Mouse (Mus musculus): ENCODE measurements at regions not wholly inside any gene's neighbourhood (a gene's known extent, or its start where the extent isn't known, plus 50 kb on each side); places are given as distances from the start of the nearest gene placed in this dataset.

GRCm38 (mm10) chr16:84603465-84604205 lies 88.7 kb downstream of the A730009L09Rik start:
- no peak for DNase-seq (ENCODE audit: low read depth in 1 of 2, low spot score in 2 of 2)
- Histone ChIP-seq H3K4me1 (ENCODE audit: control insufficient read depth, insufficient read depth, insufficient read length) (peaks cover 2% of the 10 kb centered on the region), H3K4me3 (ENCODE audit: extremely low read depth, insufficient read depth, insufficient read length) (no peak overlapping the region), H3K36me3 (ENCODE audit: control insufficient read depth, insufficient read depth, low read length) (no peaks in the 10 kb centered on the region), H3K27ac (ENCODE audit: insufficient read depth, low read length) (no peak overlapping the region), H3K27me3 (ENCODE audit: control insufficient read depth, insufficient read depth, low read length) (no peaks in the 10 kb centered on the region)
- WGBS, result 81% methylated on average over 1 of the region's 1 CpGs
- TF ChIP-seq POLR2A (IDR thresholded peaks at IDR 0.05; ENCODE audit: low read depth, low read length), result no peak

DNA sequence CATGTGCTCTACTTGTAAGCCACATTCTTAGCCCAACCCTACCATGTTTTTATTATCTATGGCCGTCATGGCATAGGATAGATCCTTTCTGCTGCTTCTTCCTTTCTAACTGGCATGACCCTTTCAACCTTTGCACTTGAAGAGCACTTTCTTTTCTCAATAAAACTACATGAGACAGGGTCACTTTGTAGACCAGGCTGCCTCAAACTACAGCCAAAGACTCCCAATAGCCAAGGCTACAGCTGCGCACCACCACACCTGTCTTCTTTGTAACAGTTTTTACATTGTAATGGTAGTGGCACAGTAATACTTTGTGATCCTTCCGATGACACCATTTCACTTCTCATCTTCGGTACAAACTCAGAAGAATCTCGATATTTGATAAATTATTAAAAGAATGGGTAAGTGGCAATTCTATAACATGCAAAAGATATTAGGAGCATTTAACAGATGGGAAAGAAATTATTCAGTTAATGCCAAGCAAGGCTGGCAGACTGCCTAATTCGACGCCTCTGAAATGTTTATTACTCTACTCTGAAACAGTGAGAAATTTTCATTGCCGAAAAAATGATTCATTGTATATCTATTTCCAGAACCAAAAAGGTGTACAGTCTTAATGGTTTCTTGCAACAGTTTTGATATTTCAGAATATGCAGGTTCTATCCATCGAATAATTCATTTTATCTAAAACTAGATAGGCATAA lies 89.5 kb downstream of the A730009L09Rik start:
- WGBS, result 91% methylated on average over 9 of the region's 9 CpGs
- Histone ChIP-seq H3K4me3 (ENCODE audit: extremely low read depth, insufficient read depth, insufficient read length) (no peak overlapping the region), H3K27me3 (ENCODE audit: control insufficient read depth, insufficient read depth, low read length) (no peaks in the 10 kb centered on the region), H3K4me1 (ENCODE audit: control insufficient read depth, insufficient read depth, insufficient read length) (peaks cover 2% of the 10 kb centered on the region), H3K36me3 (ENCODE audit: control insufficient read depth, insufficient read depth, low read length) (no peaks in the 10 kb centered on the region), H3K27ac (ENCODE audit: insufficient read depth, low read length) (no peak overlapping the region)
- no peak for TF ChIP-seq CTCF (IDR thresholded peaks at IDR 0.05; ENCODE audit: extremely low read depth, insufficient read depth, insufficient read length, insufficient replicate concordance)
- DNase-seq (ENCODE audit: low read depth in 1 of 2, low spot score in 2 of 2), result no peak

DNA sequence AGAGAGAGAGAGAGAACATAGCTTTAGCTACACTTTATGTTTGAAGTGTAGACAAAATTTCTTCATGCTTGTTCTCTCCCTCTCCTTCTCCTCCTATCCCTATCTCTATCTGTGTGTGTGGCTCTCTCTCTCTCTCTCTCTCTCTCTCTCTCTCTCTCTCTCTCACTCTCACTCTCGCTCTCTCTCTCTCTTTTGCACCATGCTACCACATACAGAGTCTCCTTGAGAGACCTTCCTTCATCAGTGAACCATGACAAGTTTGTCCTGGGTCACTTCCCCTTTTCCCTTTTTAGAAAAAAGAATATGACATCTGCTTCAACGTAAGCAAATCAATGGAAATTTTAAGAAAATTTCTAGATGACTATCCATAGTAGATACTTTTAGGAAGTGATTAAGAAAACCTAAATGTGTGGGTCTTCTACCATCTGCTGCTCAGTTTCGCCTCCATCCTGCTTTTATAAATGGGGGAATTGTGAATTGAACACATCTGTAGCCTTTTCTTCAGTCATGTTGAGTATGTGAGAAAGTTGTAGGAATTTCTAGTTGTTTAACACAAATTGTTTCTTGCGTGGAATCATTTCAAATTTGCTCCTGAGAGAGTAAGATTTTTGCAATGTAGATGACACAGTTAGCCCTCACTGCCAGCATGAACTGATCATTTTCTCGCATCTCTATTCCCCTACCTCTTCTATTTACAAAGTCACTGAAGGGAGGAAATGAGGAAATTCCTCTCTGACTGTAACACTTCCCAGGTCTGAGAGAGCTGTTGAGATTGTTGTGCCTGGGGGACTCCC lies 91.3 kb downstream of the A730009L09Rik start:
- H3K4me3 ChIP-seq (ENCODE audit: extremely low read depth, insufficient read depth, insufficient read length), result no peak overlapping the region
- no peak for TF ChIP-seq CTCF (IDR thresholded peaks at IDR 0.05; ENCODE audit: extremely low read depth, insufficient read depth, insufficient read length, insufficient replicate concordance)
- TF ChIP-seq POLR2A (IDR thresholded peaks at IDR 0.05; ENCODE audit: low read depth, low read length), result no peak
- no peaks in the 10 kb centered on the region for H3K36me3 ChIP-seq (ENCODE audit: control insufficient read depth, insufficient read depth, low read length)
- H3K4me1 ChIP-seq (ENCODE audit: control insufficient read depth, insufficient read depth, insufficient read length), result peaks cover 2% of the 10 kb centered on the region
- H3K27ac ChIP-seq (ENCODE audit: insufficient read depth, low read length), result peak overlapping the region; percentile 14; the same call in 1 of the 2 replicates
- 39% methylated on average over 5 of the region's 5 CpGs for WGBS
- no peaks in the 10 kb centered on the region for H3K27me3 ChIP-seq (ENCODE audit: control insufficient read depth, insufficient read depth, low read length)
- DNase-seq (ENCODE audit: low read depth in 1 of 2, low spot score in 2 of 2), result peak in 1 of 2 experiments; percentile 64

DNA sequence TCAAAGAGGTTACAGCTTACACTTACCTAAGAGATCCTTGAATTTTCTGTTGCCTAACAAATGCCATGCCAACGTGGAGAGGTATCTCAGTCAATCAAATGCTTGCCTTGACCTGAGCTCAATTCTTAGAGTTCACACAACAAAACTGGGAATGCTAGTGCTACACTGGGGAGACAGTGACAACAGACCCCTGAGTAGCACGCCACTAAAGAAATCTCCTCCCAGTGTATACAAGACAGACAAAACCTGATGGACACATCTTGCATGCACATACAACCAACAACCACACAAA lies 91.8 kb downstream of the A730009L09Rik start:
- H3K4me1 ChIP-seq (ENCODE audit: control insufficient read depth, insufficient read depth, insufficient read length), result peaks cover 2% of the 10 kb centered on the region
- H3K27ac ChIP-seq (ENCODE audit: insufficient read depth, low read length), result peak overlapping the region; percentile 14; the same call in 1 of the 2 replicates
- no peak overlapping the region for H3K4me3 ChIP-seq (ENCODE audit: extremely low read depth, insufficient read depth, insufficient read length)
- TF ChIP-seq CTCF (IDR thresholded peaks at IDR 0.05; ENCODE audit: extremely low read depth, insufficient read depth, insufficient read length, insufficient replicate concordance) (no peak), POLR2A (IDR thresholded peaks at IDR 0.05; ENCODE audit: low read depth, low read length) (no peak)
- WGBS, result 81% methylated on average over 2 of the region's 2 CpGs
- H3K27me3 ChIP-seq (ENCODE audit: control insufficient read depth, insufficient read depth, low read length), result no peaks in the 10 kb centered on the region
- no peak for DNase-seq (ENCODE audit: low read depth in 1 of 2, low spot score in 2 of 2)
- no peaks in the 10 kb centered on the region for H3K36me3 ChIP-seq (ENCODE audit: control insufficient read depth, insufficient read depth, low read length)

- H3K4me1 ChIP-seq (ENCODE audit: control insufficient read depth, insufficient read depth, insufficient read length), result peaks cover 2% of the 10 kb centered on the region
- H3K36me3 ChIP-seq (ENCODE audit: control insufficient read depth, insufficient read depth, low read length), result no peaks in the 10 kb centered on the region
- DNase-seq (ENCODE audit: low read depth in 1 of 2, low spot score in 2 of 2), result no peak
- H3K27me3 ChIP-seq (ENCODE audit: control insufficient read depth, insufficient read depth, low read length), result no peaks in the 10 kb centered on the region
- H3K4me3 ChIP-seq (ENCODE audit: extremely low read depth, insufficient read depth, insufficient read length), result no peak overlapping the region
- no peak overlapping the region for H3K27ac ChIP-seq (ENCODE audit: insufficient read depth, low read length)
- 80% methylated on average over 6 of the region's 6 CpGs for WGBS
- no peak for TF ChIP-seq CTCF (IDR thresholded peaks at IDR 0.05; ENCODE audit: extremely low read depth, insufficient read depth, insufficient read length, insufficient replicate concordance)
- no peak for TF ChIP-seq POLR2A (IDR thresholded peaks at IDR 0.05; ENCODE audit: low read depth, low read length)
Measured at GRCm38 (mm10) chr16:84607503-84607902, 92.6 kb downstream of the A730009L09Rik start.

- no peak for TF ChIP-seq CTCF (IDR thresholded peaks at IDR 0.05; ENCODE audit: extremely low read depth, insufficient read depth, insufficient read length, insufficient replicate concordance)
- TF ChIP-seq POLR2A (IDR thresholded peaks at IDR 0.05; ENCODE audit: low read depth, low read length), result no peak
- 88% methylated on average over 7 of the region's 7 CpGs for WGBS
- Histone ChIP-seq H3K36me3 (ENCODE audit: control insufficient read depth, insufficient read depth, low read length) (no peaks in the 10 kb centered on the region), H3K4me1 (ENCODE audit: control insufficient read depth, insufficient read depth, insufficient read length) (no peaks in the 10 kb centered on the region), H3K27ac (ENCODE audit: insufficient read depth, low read length) (no peak overlapping the region), H3K4me3 (ENCODE audit: extremely low read depth, insufficient read depth, insufficient read length) (no peak overlapping the region), H3K27me3 (ENCODE audit: control insufficient read depth, insufficient read depth, low read length) (no peaks in the 10 kb centered on the region)
- no peak for DNase-seq (ENCODE audit: low read depth in 1 of 2, low spot score in 2 of 2)
Measured at GRCm38 (mm10) chr16:84615683-84616082, 100.8 kb downstream of the A730009L09Rik start.
